Mouse (Mus musculus): ENCODE measurements around the gene Zfp697. TPM values are rescaled to one million over a fixed set of nuclear protein-coding genes. Genes with fewer than 3 reads are reported as not detected.
"Not testable (repeated sequence)": the region's sequence is repeated elsewhere in the genome, so short reads cannot be mapped to it uniquely, and the experiment has no call there.

Zfp697 gene
- polyA plus RNA-seq (2015; fragmentation: Nextera tagmentation; extraction: Ambion mirVana): 16.4 and 17.1 TPM in 2 replicates

- H3K27ac ChIP-seq (ENCODE audit: low read length): peak within 1 kb of the TSS; percentile 93
- no peaks in the 10 kb centered on the region for H3K27me3 ChIP-seq (ENCODE audit: insufficient read depth, low read length)
- peak within 1 kb of the TSS; percentile 68 for H3K4me2 ChIP-seq (replicated peaks; ENCODE audit: low read depth, low read length)
- H3K4me3 ChIP-seq (ENCODE audit: low read length): peak within 1 kb of the TSS; percentile 93
- peaks cover 44% of the 10 kb centered on the region for H3K4me1 ChIP-seq (ENCODE audit: insufficient read depth, low read length)
- no peaks in the 10 kb centered on the region for H3K36me3 ChIP-seq (ENCODE audit: insufficient read depth, low read length)
- H3K9me3 ChIP-seq (ENCODE audit: low read length): no peaks in the 10 kb centered on the region
- peak within 1 kb of the TSS; percentile 93 for H3K9ac ChIP-seq (replicated peaks; ENCODE audit: low read length)
- WGBS: under 1% methylated on average over 42 of the region's 42 CpGs
- peak; percentile 91 for ATAC-seq (ENCODE audit: low FRiP score, low TSS enrichment)
These were observed at the start of gene Zfp697 for GRCm38 (mm10) chr3:98382246-98382939. Gene Zfp697, plus strand, starts transcription at chr3:98382461.

GRCm38 (mm10) chr3:98334010-98334409 is 48.3 kb upstream of the Zfp697 start:
- Histone ChIP-seq H3K9me3 (ENCODE audit: low read length) (no peaks in the 10 kb centered on the region), H3K27ac (ENCODE audit: low read length) (no peak overlapping the region), H3K27me3 (ENCODE audit: insufficient read depth, low read length) (no peaks in the 10 kb centered on the region), H3K9ac (replicated peaks; ENCODE audit: low read length) (no peak overlapping the region), H3K4me2 (replicated peaks; ENCODE audit: low read depth, low read length) (no peak overlapping the region), H3K4me3 (ENCODE audit: low read length) (no peak overlapping the region), H3K4me1 (ENCODE audit: insufficient read depth, low read length) (peaks cover 39% of the 10 kb centered on the region), H3K36me3 (ENCODE audit: insufficient read depth, low read length) (peaks cover 17% of the 10 kb centered on the region)
- 73% methylated on average over 2 of the region's 2 CpGs for WGBS
- ATAC-seq (ENCODE audit: low FRiP score, low TSS enrichment): peak; percentile 62

GRCm38 (mm10) chr3:98335331-98335730 is 46.9 kb upstream of the Zfp697 start:
- no peak overlapping the region; the same call in 1 of the 2 replicates for H3K27ac ChIP-seq (ENCODE audit: low read length)
- no peak overlapping the region for H3K4me2 ChIP-seq (replicated peaks; ENCODE audit: low read depth, low read length)
- no peak for ATAC-seq (ENCODE audit: low FRiP score, low TSS enrichment)
- H3K4me1 ChIP-seq (ENCODE audit: insufficient read depth, low read length): peaks cover 41% of the 10 kb centered on the region
- no peaks in the 10 kb centered on the region for H3K9me3 ChIP-seq (ENCODE audit: low read length)
- no peaks in the 10 kb centered on the region for H3K27me3 ChIP-seq (ENCODE audit: insufficient read depth, low read length)
- H3K4me3 ChIP-seq (ENCODE audit: low read length): no peak overlapping the region
- H3K9ac ChIP-seq (replicated peaks; ENCODE audit: low read length): no peak overlapping the region
- peaks cover 17% of the 10 kb centered on the region; the same call in 1 of the 2 replicates for H3K36me3 ChIP-seq (ENCODE audit: insufficient read depth, low read length)

- Histone ChIP-seq H3K9ac (replicated peaks; ENCODE audit: low read length) (no peak overlapping the region), H3K27ac (ENCODE audit: low read length) (no peak overlapping the region; the same call in 1 of the 2 replicates), H3K4me2 (replicated peaks; ENCODE audit: low read depth, low read length) (peak overlapping the region; percentile 91; the same call in 1 of the 2 replicates), H3K4me3 (ENCODE audit: low read length) (no peak overlapping the region), H3K4me1 (ENCODE audit: insufficient read depth, low read length) (peaks cover 42% of the 10 kb centered on the region), H3K27me3 (ENCODE audit: insufficient read depth, low read length) (no peaks in the 10 kb centered on the region), H3K36me3 (ENCODE audit: insufficient read depth, low read length) (peaks cover 16% of the 10 kb centered on the region; the same call in 1 of the 2 replicates), H3K9me3 (ENCODE audit: low read length) (no peaks in the 10 kb centered on the region)
- 76% methylated on average over 7 of the region's 7 CpGs for WGBS
- ATAC-seq (ENCODE audit: low FRiP score, low TSS enrichment): no peak
These were observed 46.4 kb upstream of the Zfp697 start for GRCm38 (mm10) chr3:98335886-98336285.

- peaks cover 12% of the 10 kb centered on the region; the same call in 1 of the 2 replicates for H3K36me3 ChIP-seq (ENCODE audit: insufficient read depth, low read length)
- peak overlapping the region; percentile 91 for H3K4me2 ChIP-seq (replicated peaks; ENCODE audit: low read depth, low read length)
- 75% methylated on average over 22 of the region's 22 CpGs for WGBS
- peaks cover 42% of the 10 kb centered on the region for H3K4me1 ChIP-seq (ENCODE audit: insufficient read depth, low read length)
- peak overlapping the region; percentile 83 for H3K4me3 ChIP-seq (ENCODE audit: low read length)
- no peaks in the 10 kb centered on the region for H3K27me3 ChIP-seq (ENCODE audit: insufficient read depth, low read length)
- H3K27ac ChIP-seq (ENCODE audit: low read length): no peak overlapping the region
- H3K9me3 ChIP-seq (ENCODE audit: low read length): no peaks in the 10 kb centered on the region
- H3K9ac ChIP-seq (replicated peaks; ENCODE audit: low read length): peak overlapping the region; percentile 44; the same call in 1 of the 2 replicates
- ATAC-seq (ENCODE audit: low FRiP score, low TSS enrichment): no peak
These were observed 45.3 kb upstream of the Zfp697 start for GRCm38 (mm10) chr3:98336661-98337654.

GRCm38 (mm10) chr3:98338584-98339041 is 43.6 kb upstream of the Zfp697 start:
- Histone ChIP-seq H3K4me3 (ENCODE audit: low read length) (peak overlapping the region; percentile 83), H3K4me1 (ENCODE audit: insufficient read depth, low read length) (peaks cover 42% of the 10 kb centered on the region), H3K4me2 (replicated peaks; ENCODE audit: low read depth, low read length) (peak overlapping the region; percentile 91), H3K36me3 (ENCODE audit: insufficient read depth, low read length) (peaks cover 5% of the 10 kb centered on the region; the same call in 1 of the 2 replicates), H3K27me3 (ENCODE audit: insufficient read depth, low read length) (no peaks in the 10 kb centered on the region), H3K27ac (ENCODE audit: low read length) (peak overlapping the region; percentile 84), H3K9me3 (ENCODE audit: low read length) (no peaks in the 10 kb centered on the region), H3K9ac (replicated peaks; ENCODE audit: low read length) (peak overlapping the region; percentile 87)
- ATAC-seq (ENCODE audit: low FRiP score, low TSS enrichment): peak; percentile 28; the same call in 1 of the 2 replicates
- WGBS: 5% methylated on average over 15 of the region's 15 CpGs

GRCm38 (mm10) chr3:98339097-98339705 is 43.1 kb upstream of the Zfp697 start:
- Histone ChIP-seq H3K4me2 (replicated peaks; ENCODE audit: low read depth, low read length) (peak overlapping the region; percentile 91), H3K9ac (replicated peaks; ENCODE audit: low read length) (peak overlapping the region; percentile 87), H3K27ac (ENCODE audit: low read length) (peak overlapping the region; percentile 84), H3K36me3 (ENCODE audit: insufficient read depth, low read length) (peaks cover 5% of the 10 kb centered on the region; the same call in 1 of the 2 replicates), H3K27me3 (ENCODE audit: insufficient read depth, low read length) (no peaks in the 10 kb centered on the region), H3K9me3 (ENCODE audit: low read length) (no peaks in the 10 kb centered on the region), H3K4me1 (ENCODE audit: insufficient read depth, low read length) (peaks cover 42% of the 10 kb centered on the region), H3K4me3 (ENCODE audit: low read length) (peak overlapping the region; percentile 83)
- under 1% methylated on average over 46 of the region's 46 CpGs for WGBS
- ATAC-seq (ENCODE audit: low FRiP score, low TSS enrichment): peak; percentile 55; the same call in 1 of the 2 replicates

- peak; percentile 85 for ATAC-seq (ENCODE audit: low FRiP score, low TSS enrichment)
- Histone ChIP-seq H3K9ac (replicated peaks; ENCODE audit: low read length) (peak within 1 kb of the TSS; percentile 87), H3K4me3 (ENCODE audit: low read length) (peak within 1 kb of the TSS; percentile 83), H3K27ac (ENCODE audit: low read length) (peak within 1 kb of the TSS; percentile 84), H3K4me1 (ENCODE audit: insufficient read depth, low read length) (peaks cover 41% of the 10 kb centered on the region), H3K4me2 (replicated peaks; ENCODE audit: low read depth, low read length) (peak within 1 kb of the TSS; percentile 91)
- 0% methylated on average over 10 of the region's 10 CpGs for WGBS
- H3K27me3 ChIP-seq (ENCODE audit: insufficient read depth, low read length); H3K9me3 ChIP-seq (ENCODE audit: low read length); H3K36me3 ChIP-seq (ENCODE audit: insufficient read depth, low read length): not testable (repeated sequence)
These were observed 42.6 kb upstream of the Zfp697 start, which contains the start of gene Phgdh for GRCm38 (mm10) chr3:98339706-98340109. Gene Phgdh, minus strand, starts transcription at chr3:98339990.
